Mouse (Mus musculus) erythroblast, embryonic 14.5 days (primary cell): ENCODE results near the gene Lix1l. TPM values are rescaled to one million over a fixed set of nuclear protein-coding genes. Genes with fewer than 3 reads are reported as not detected.

ENCODE experiments used
- H3K27me3 ChIP-seq: 2 replicates; pipeline ENCODE4 v1.6.1; 2012; ENCODE audit warnings: inconsistent platforms; ENCODE audit not compliant: control insufficient read depth
- H3K36me3 ChIP-seq: 2 replicates; pipeline ENCODE4 v1.6.1; 2012; ENCODE audit warnings: mild to moderate bottlenecking, inconsistent platforms; ENCODE audit not compliant: control insufficient read depth
- H3K4me1 ChIP-seq: 2 replicates; pipeline ENCODE4 v1.6.1; 2012; ENCODE audit warnings: inconsistent platforms; ENCODE audit not compliant: control insufficient read depth
- H3K4me3 ChIP-seq: replicated peaks from 2 replicates; pipeline ENCODE3; 2012; ENCODE audit warnings: moderate library complexity, mild to moderate bottlenecking, inconsistent platforms
- H3K9me3 ChIP-seq: 2 replicates; pipeline ENCODE4 v1.6.1; 2012; ENCODE audit warnings: low read length, inconsistent platforms, mixed read lengths; ENCODE audit not compliant: control insufficient read depth
- GATA1 ChIP-seq: IDR thresholded peaks from 2 replicates; pipeline ENCODE4 v1.6.1; 2012; ENCODE audit warnings: low read length, inconsistent platforms, mixed read lengths
- TAL1 ChIP-seq: IDR thresholded peaks from 3 replicates; pipeline ENCODE4 v1.6.1; 2012; ENCODE audit warnings: low read length, inconsistent platforms, mixed read lengths
- polyA plus RNA-seq: library from polyadenylated mRNA; stranded (reverse); fragments of >175 nt; gene quantifications from 2 replicates; pipeline ENCODE4 v1.2.3, GENCODE M21; 2012

Lix1l gene
- polyA plus RNA-seq, 1 experiment: 0.01 TPM

DNA sequence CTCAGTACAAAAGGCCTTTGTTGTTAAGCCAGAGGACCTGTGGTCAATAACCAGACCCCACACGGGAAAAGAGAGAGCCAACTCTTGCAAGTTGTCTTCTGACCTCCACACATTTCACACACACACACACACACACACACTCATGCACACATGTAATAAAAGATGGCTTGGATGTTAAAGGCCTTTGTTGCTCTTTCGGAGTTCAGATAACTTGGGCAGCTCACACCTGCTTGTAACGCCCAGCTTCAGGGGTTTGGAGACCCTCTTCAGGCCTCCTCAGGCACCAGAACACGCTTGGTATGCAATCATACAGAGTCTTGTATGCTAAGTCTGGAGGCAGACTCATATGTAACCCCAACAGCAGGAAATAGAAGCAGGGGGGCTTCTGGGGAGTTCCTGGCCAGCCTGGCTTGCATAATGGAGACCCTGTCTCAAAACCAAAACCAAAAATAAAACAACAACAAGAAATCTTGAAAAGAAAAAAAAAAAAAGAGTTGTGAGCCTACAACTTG lies 21.7 kb upstream of the Lix1l start:
- H3K9me3 ChIP-seq: no peaks in the 10 kb centered on the region
- TF ChIP-seq TAL1: no peak
- no peak for TF ChIP-seq GATA1
- peaks cover 4% of the 10 kb centered on the region for H3K36me3 ChIP-seq
- H3K4me3 ChIP-seq: no peak overlapping the region
- H3K27me3 ChIP-seq: peaks cover under 1% of the 10 kb centered on the region; the same call in 1 of the 2 replicates
- H3K4me1 ChIP-seq: peaks cover 41% of the 10 kb centered on the region

- no peak for TF ChIP-seq TAL1
- TF ChIP-seq GATA1: peak; percentile 99
- H3K4me3 ChIP-seq: peak overlapping the region; percentile 22
- H3K9me3 ChIP-seq: no peaks in the 10 kb centered on the region
- H3K36me3 ChIP-seq: peaks cover 4% of the 10 kb centered on the region
- peaks cover 41% of the 10 kb centered on the region for H3K4me1 ChIP-seq
- H3K27me3 ChIP-seq: no peaks in the 10 kb centered on the region
These were observed 21.0 kb upstream of the Lix1l start for GRCm38 (mm10) chr3:96579885-96580454.

- Histone ChIP-seq H3K4me1 (peaks cover 34% of the 10 kb centered on the region), H3K36me3 (peaks cover 4% of the 10 kb centered on the region), H3K27me3 (no peaks in the 10 kb centered on the region), H3K9me3 (no peaks in the 10 kb centered on the region), H3K4me3 (no peak overlapping the region)
- TF ChIP-seq GATA1: no peak
- TF ChIP-seq TAL1: no peak
These were observed 19.8 kb upstream of the Lix1l start for GRCm38 (mm10) chr3:96581141-96581540.

GRCm38 (mm10) chr3:96581771-96582515 lies 19.0 kb upstream of the Lix1l start:
- TF ChIP-seq TAL1 (no peak), GATA1 (no peak)
- H3K4me1 ChIP-seq: peaks cover 26% of the 10 kb centered on the region
- peaks cover 4% of the 10 kb centered on the region for H3K36me3 ChIP-seq
- H3K27me3 ChIP-seq: no peaks in the 10 kb centered on the region
- no peaks in the 10 kb centered on the region for H3K9me3 ChIP-seq
- no peak overlapping the region for H3K4me3 ChIP-seq

DNA sequence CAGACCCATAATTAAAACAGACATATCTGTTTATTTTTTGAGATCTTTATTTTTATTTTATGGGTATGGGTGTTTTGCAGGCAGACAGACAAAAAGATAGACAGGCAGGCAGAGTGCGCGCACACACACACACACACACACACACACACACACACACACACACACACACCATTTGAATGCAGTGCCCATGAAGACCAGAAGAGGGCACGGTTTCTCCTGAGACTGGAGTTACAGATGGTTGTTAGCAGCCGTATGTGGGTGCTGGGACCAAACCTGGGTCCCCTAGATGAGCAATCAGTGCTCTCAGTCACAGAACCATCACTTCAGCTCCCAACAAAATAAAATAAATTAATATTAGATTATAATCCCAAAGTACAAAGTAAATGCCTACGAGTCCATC lies 17.6 kb upstream of the Lix1l start:
- peaks cover 21% of the 10 kb centered on the region for H3K4me1 ChIP-seq
- peaks cover 7% of the 10 kb centered on the region for H3K36me3 ChIP-seq
- H3K27me3 ChIP-seq: no peaks in the 10 kb centered on the region
- no peak overlapping the region for H3K4me3 ChIP-seq
- peaks cover 3% of the 10 kb centered on the region for H3K9me3 ChIP-seq
- TF ChIP-seq GATA1 (no peak), TAL1 (no peak)

GRCm38 (mm10) chr3:96590657-96591056 lies 10.3 kb upstream of the Lix1l start:
- H3K9me3 ChIP-seq: peaks cover 6% of the 10 kb centered on the region
- H3K4me1 ChIP-seq: peaks cover 22% of the 10 kb centered on the region
- no peak for TF ChIP-seq GATA1
- TF ChIP-seq TAL1: no peak

GRCm38 (mm10) chr3:96593374-96593773 lies 7.6 kb upstream of the Lix1l start:
- Histone ChIP-seq H3K4me3 (peak overlapping the region; percentile 87), H3K27me3 (peaks cover 38% of the 10 kb centered on the region), H3K4me1 (peaks cover 33% of the 10 kb centered on the region), H3K36me3 (peaks cover 3% of the 10 kb centered on the region), H3K9me3 (peaks cover 10% of the 10 kb centered on the region)
- no peak for TF ChIP-seq TAL1

More at GRCm38 (mm10) chr3:96590657-96591056, 10.3 kb upstream of the Lix1l start:
- H3K4me3 ChIP-seq: no peak overlapping the region
- H3K27me3 ChIP-seq: peaks cover 10% of the 10 kb centered on the region
- peaks cover 5% of the 10 kb centered on the region for H3K36me3 ChIP-seq

- peaks cover 44% of the 10 kb centered on the region for H3K27me3 ChIP-seq
- H3K4me1 ChIP-seq: peaks cover 33% of the 10 kb centered on the region
- H3K36me3 ChIP-seq: peaks cover 3% of the 10 kb centered on the region
- H3K4me3 ChIP-seq: peak within 1 kb of the TSS; percentile 87
- H3K9me3 ChIP-seq: peaks cover 14% of the 10 kb centered on the region
- TF ChIP-seq TAL1 (no peak), GATA1 (no peak)
These were observed 7.0 kb upstream of the Lix1l start, which contains the start of gene Polr3gl for GRCm38 (mm10) chr3:96593790-96594560. Gene Polr3gl (minus strand): TSS chr3:96594181.

GRCm38 (mm10) chr3:96594851-96595250 lies 6.1 kb upstream of the Lix1l start:
- peaks cover 16% of the 10 kb centered on the region for H3K9me3 ChIP-seq
- no peak overlapping the region for H3K4me3 ChIP-seq
- TF ChIP-seq GATA1: no peak
- TF ChIP-seq TAL1: no peak
- peaks cover 3% of the 10 kb centered on the region for H3K36me3 ChIP-seq
- peaks cover 33% of the 10 kb centered on the region for H3K4me1 ChIP-seq
- peaks cover 52% of the 10 kb centered on the region for H3K27me3 ChIP-seq
